Mouse (Mus musculus) olfactory bulb, adult 2 months (tissue): ENCODE results near the gene Hdac5. TPM values are rescaled to one million over a fixed set of nuclear protein-coding genes. Genes with fewer than 3 reads are reported as not detected.

Experiments used
- H3K27ac ChIP-seq: fragments of 200-500 bp; 2 replicates; pipeline ENCODE4 v1.5.1; 2012; ENCODE audit warnings: low read depth, low read length; ENCODE audit not compliant: insufficient read depth
- H3K4me1 ChIP-seq: fragments of 200-500 bp; 2 replicates; pipeline ENCODE4 v1.6.1; 2012; ENCODE audit warnings: low read length; ENCODE audit not compliant: control insufficient read depth, insufficient read depth
- H3K4me3 ChIP-seq: fragments of 200-500 bp; 2 replicates; pipeline ENCODE4 v1.5.1; 2012; ENCODE audit warnings: mild to moderate bottlenecking, low read depth, low read length, moderate library complexity; ENCODE audit not compliant: insufficient read depth
- CTCF ChIP-seq: fragments of 200-500 bp; IDR thresholded peaks from 2 replicates; pipeline ENCODE4 v1.5.1; 2012; ENCODE audit warnings: low read depth, mild to moderate bottlenecking, low read length, moderate library complexity; ENCODE audit not compliant: insufficient read depth
- POLR2A ChIP-seq: fragments of 200-500 bp; IDR thresholded peaks from 2 replicates; pipeline ENCODE4 v1.6.1; 2012; ENCODE audit warnings: mild to moderate bottlenecking, low read depth, low read length, moderate library complexity; ENCODE audit not compliant: insufficient read depth
- WGBS: fragments of 180-500 bp; shearing (Covaris S2); methylation state at CpG from one replicate; pipeline ENCODE4 v1.1.7; 2018; 5-methylcytosine and 5-hydroxymethylcytosine counted together
- polyA plus RNA-seq: library from polyadenylated mRNA; stranded (reverse); fragments of >200 nt; gene quantifications from 2 replicates; pipeline ENCODE4 v1.2.4, GENCODE M21; 2012; ENCODE audit warnings: low replicate concordance; ENCODE audit not compliant: missing spikeins, insufficient read depth, insufficient read length

The Hdac5 gene
- polyA plus RNA-seq, 1 experiment, result not detected

- H3K4me1 ChIP-seq, result peaks cover 66% of the 10 kb centered on the region
- TF ChIP-seq CTCF, result no peak
- no peak for TF ChIP-seq POLR2A
- 50% methylated on average over 6 of the region's 6 CpGs for WGBS
- H3K4me3 ChIP-seq, result no peak overlapping the region
- peak overlapping the region; percentile 35; the same call in 1 of the 2 replicates for H3K27ac ChIP-seq
These were observed 31.7 kb downstream of the Hdac5 start for GRCm38 (mm10) chr11:102198245-102198644.

- Histone ChIP-seq H3K4me3 (no peak overlapping the region), H3K4me1 (peaks cover 49% of the 10 kb centered on the region), H3K27ac (no peak overlapping the region)
- WGBS, result 70% methylated on average over 21 of the region's 21 CpGs
- TF ChIP-seq POLR2A, result no peak
- TF ChIP-seq CTCF, result no peak
These were observed 33.8 kb downstream of the Hdac5 start for GRCm38 (mm10) chr11:102196018-102196797.

GRCm38 (mm10) chr11:102193657-102194440, 36.1 kb downstream of the Hdac5 start:
- no peak overlapping the region for H3K4me3 ChIP-seq
- TF ChIP-seq CTCF (no peak), POLR2A (no peak)
- WGBS, result 83% methylated on average over 9 of the region's 9 CpGs
- peaks cover 35% of the 10 kb centered on the region for H3K4me1 ChIP-seq
- H3K27ac ChIP-seq, result no peak overlapping the region

- TF ChIP-seq POLR2A, result no peak
- no peak for TF ChIP-seq CTCF
- 55% methylated on average over 4 of the region's 4 CpGs for WGBS
These were observed 39.1 kb downstream of the Hdac5 start for GRCm38 (mm10) chr11:102190848-102191247.

GRCm38 (mm10) chr11:102189461-102190436, 40.2 kb downstream of the Hdac5 start, which contains the start of gene G6pc3:
Gene G6pc3, plus strand, starts transcription at chr11:102189620.
- Histone ChIP-seq H3K4me3 (peak within 1 kb of the TSS; percentile 84), H3K4me1 (peaks cover 8% of the 10 kb centered on the region), H3K27ac (peak within 1 kb of the TSS; percentile 74; the same call in 1 of the 2 replicates)
- TF ChIP-seq CTCF (no peak), POLR2A (peak; percentile 28; the same call in 1 of the 2 replicates)
- 1% methylated on average over 50 of the region's 50 CpGs for WGBS

More at GRCm38 (mm10) chr11:102190848-102191247, 39.1 kb downstream of the Hdac5 start:
- peaks cover 10% of the 10 kb centered on the region for H3K4me1 ChIP-seq
- H3K4me3 ChIP-seq, result no peak overlapping the region
- no peak overlapping the region for H3K27ac ChIP-seq

- TF ChIP-seq POLR2A, result no peak
- TF ChIP-seq CTCF, result no peak
- WGBS, result 62% methylated on average over 6 of the region's 6 CpGs
- Histone ChIP-seq H3K4me3 (peak overlapping the region; percentile 84), H3K4me1 (peaks cover 8% of the 10 kb centered on the region), H3K27ac (peak overlapping the region; percentile 74; the same call in 1 of the 2 replicates)
These were observed 41.0 kb downstream of the Hdac5 start for GRCm38 (mm10) chr11:102188980-102189379.

GRCm38 (mm10) chr11:102186235-102186634, 43.7 kb downstream of the Hdac5 start:
- H3K27ac ChIP-seq, result no peak overlapping the region
- TF ChIP-seq POLR2A (no peak), CTCF (no peak)
- WGBS, result 74% methylated on average over 1 of the region's 1 CpGs

GRCm38 (mm10) chr11:102185677-102186076, 44.3 kb downstream of the Hdac5 start:
- Histone ChIP-seq H3K4me1 (peaks cover 9% of the 10 kb centered on the region), H3K4me3 (no peak overlapping the region), H3K27ac (no peak overlapping the region)
- 9% methylated on average over 3 of the region's 3 CpGs for WGBS
- no peak for TF ChIP-seq POLR2A
- TF ChIP-seq CTCF, result no peak

More at GRCm38 (mm10) chr11:102186235-102186634, 43.7 kb downstream of the Hdac5 start:
- peaks cover 10% of the 10 kb centered on the region for H3K4me1 ChIP-seq
- H3K4me3 ChIP-seq, result no peak overlapping the region
